Mouse (Mus musculus): ENCODE measurements at regions not wholly inside any gene's neighbourhood (a gene's known extent, or its start where the extent isn't known, plus 50 kb on each side); places are given as distances from the start of the nearest gene placed in this dataset.

- Histone ChIP-seq H3K9ac (replicated peaks; ENCODE audit: low read depth, low read length) (no peak overlapping the region), H3K36me3 (ENCODE audit: control insufficient read depth, insufficient read depth, low read length) (no peaks in the 10 kb centered on the region), H3K4me2 (replicated peaks; ENCODE audit: low read depth, low read length) (no peak overlapping the region), H3K4me1 (ENCODE audit: control insufficient read depth, insufficient read depth, low read length) (no peaks in the 10 kb centered on the region), H3K27ac (ENCODE audit: low read length) (peak overlapping the region; percentile 48; the same call in 1 of the 2 replicates), H3K9me3 (ENCODE audit: control insufficient read depth, low read depth, low read length) (no peaks in the 10 kb centered on the region), H3K27me3 (ENCODE audit: control insufficient read depth, insufficient read depth, low read length) (no peaks in the 10 kb centered on the region), H3K4me3 (ENCODE audit: low read depth, low read length) (no peak overlapping the region)
- 28% methylated on average over 1 of the region's 1 CpGs for WGBS
- ATAC-seq (ENCODE audit: insufficient number of reproducible peaks, insufficient read depth, low FRiP score, low read depth), result peak; percentile 33; the same call in 1 of the 2 replicates
These were observed 586.1 kb upstream of the Impad1 start for GRCm38 (mm10) chr4:5379215-5379614.

DNA sequence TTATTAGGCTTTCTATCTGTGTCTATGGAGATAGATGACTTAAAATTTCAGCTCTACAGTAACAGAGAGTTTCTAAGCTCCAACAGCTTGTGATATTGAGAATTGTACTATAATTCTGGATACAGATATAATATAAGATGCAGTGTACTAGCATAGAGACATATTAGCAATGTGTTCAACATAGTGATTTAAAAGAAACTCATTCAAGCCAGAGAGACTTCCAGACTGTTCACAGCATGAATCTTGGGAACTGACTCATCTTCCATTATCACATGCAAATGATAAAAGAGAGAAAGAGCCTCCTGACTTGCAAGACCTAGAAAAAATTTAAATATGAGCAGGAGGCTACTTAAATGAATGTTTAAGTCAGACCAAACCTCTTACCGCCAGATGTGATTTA, 565.1 kb upstream of the Impad1 start:
- no peak for ATAC-seq (ENCODE audit: insufficient number of reproducible peaks, insufficient read depth, low FRiP score, low read depth)
- no peaks in the 10 kb centered on the region for H3K36me3 ChIP-seq (ENCODE audit: control insufficient read depth, insufficient read depth, low read length)
- H3K27me3 ChIP-seq (ENCODE audit: control insufficient read depth, insufficient read depth, low read length), result no peaks in the 10 kb centered on the region
- no peak overlapping the region for H3K4me2 ChIP-seq (replicated peaks; ENCODE audit: low read depth, low read length)
- H3K4me1 ChIP-seq (ENCODE audit: control insufficient read depth, insufficient read depth, low read length), result no peaks in the 10 kb centered on the region
- H3K27ac ChIP-seq (ENCODE audit: low read length), result no peak overlapping the region
- WGBS, result 94% methylated on average over 1 of the region's 1 CpGs
- H3K9ac ChIP-seq (replicated peaks; ENCODE audit: low read depth, low read length), result no peak overlapping the region
- H3K9me3 ChIP-seq (ENCODE audit: control insufficient read depth, low read depth, low read length), result no peaks in the 10 kb centered on the region
- H3K4me3 ChIP-seq (ENCODE audit: low read depth, low read length), result no peak overlapping the region

DNA sequence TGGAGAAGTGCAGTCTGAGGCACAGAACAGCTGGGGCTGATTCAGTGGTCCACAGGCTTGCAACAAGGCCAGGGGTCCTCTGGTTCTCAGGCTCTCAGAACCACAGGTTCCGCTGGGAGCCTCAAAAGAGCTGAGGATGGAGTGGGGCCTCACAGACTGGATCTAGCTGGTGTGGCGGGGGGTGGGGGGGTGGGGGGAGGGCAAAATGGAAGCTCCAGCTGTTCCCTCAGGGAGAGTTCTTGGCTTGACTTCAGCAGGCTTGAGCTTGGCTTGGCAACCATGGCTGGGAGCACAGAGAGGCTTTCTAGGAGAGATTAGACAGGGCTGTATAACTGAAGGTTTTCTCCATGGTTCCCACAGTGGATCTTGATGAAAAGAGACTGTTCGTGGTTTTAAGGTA, 553.1 kb upstream of the Impad1 start:
- no peak overlapping the region for H3K4me3 ChIP-seq (ENCODE audit: low read depth, low read length)
- no peak for ATAC-seq (ENCODE audit: insufficient number of reproducible peaks, insufficient read depth, low FRiP score, low read depth)

DNA sequence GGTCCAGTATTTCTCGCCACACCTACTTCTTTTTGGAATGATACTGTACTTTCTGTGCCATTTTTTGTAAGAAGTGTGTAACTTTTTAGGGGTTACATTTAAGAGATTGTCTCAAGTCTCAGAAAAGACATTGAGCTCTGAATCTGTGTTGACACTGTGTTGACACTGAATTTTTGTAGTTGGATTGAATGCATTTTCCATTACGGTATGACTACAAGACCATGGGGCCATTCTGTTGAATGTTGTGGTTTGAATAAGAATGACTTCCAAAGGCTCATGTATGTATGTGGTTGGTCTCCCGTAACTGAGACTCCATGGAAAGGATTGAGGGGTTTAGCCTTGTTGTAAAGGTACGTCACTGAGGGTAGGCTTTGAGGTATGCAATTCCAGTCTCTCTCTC, 551.6 kb upstream of the Impad1 start:
- H3K9me3 ChIP-seq (ENCODE audit: control insufficient read depth, low read depth, low read length), result no peaks in the 10 kb centered on the region
- no peak overlapping the region for H3K4me2 ChIP-seq (replicated peaks; ENCODE audit: low read depth, low read length)
- no peak for ATAC-seq (ENCODE audit: insufficient number of reproducible peaks, insufficient read depth, low FRiP score, low read depth)
- H3K4me1 ChIP-seq (ENCODE audit: control insufficient read depth, insufficient read depth, low read length), result no peaks in the 10 kb centered on the region
- WGBS, result 91% methylated on average over 4 of the region's 4 CpGs
- H3K9ac ChIP-seq (replicated peaks; ENCODE audit: low read depth, low read length), result no peak overlapping the region
- no peaks in the 10 kb centered on the region for H3K27me3 ChIP-seq (ENCODE audit: control insufficient read depth, insufficient read depth, low read length)
- no peaks in the 10 kb centered on the region for H3K36me3 ChIP-seq (ENCODE audit: control insufficient read depth, insufficient read depth, low read length)
- no peak overlapping the region for H3K27ac ChIP-seq (ENCODE audit: low read length)
- no peak overlapping the region for H3K4me3 ChIP-seq (ENCODE audit: low read depth, low read length)

More for the DNA sequence above, 553.1 kb upstream of the Impad1 start:
- no peak overlapping the region for H3K4me2 ChIP-seq (replicated peaks; ENCODE audit: low read depth, low read length)
- H3K9ac ChIP-seq (replicated peaks; ENCODE audit: low read depth, low read length), result no peak overlapping the region
- H3K36me3 ChIP-seq (ENCODE audit: control insufficient read depth, insufficient read depth, low read length), result no peaks in the 10 kb centered on the region
- no peaks in the 10 kb centered on the region for H3K4me1 ChIP-seq (ENCODE audit: control insufficient read depth, insufficient read depth, low read length)
- H3K9me3 ChIP-seq (ENCODE audit: control insufficient read depth, low read depth, low read length), result no peaks in the 10 kb centered on the region
- no peak overlapping the region for H3K27ac ChIP-seq (ENCODE audit: low read length)
- no peaks in the 10 kb centered on the region for H3K27me3 ChIP-seq (ENCODE audit: control insufficient read depth, insufficient read depth, low read length)
- 73% methylated on average over 3 of the region's 3 CpGs for WGBS

- H3K9me3 ChIP-seq (ENCODE audit: control insufficient read depth, low read depth, low read length), result no peaks in the 10 kb centered on the region
- H3K27me3 ChIP-seq (ENCODE audit: control insufficient read depth, insufficient read depth, low read length), result no peaks in the 10 kb centered on the region
- no peaks in the 10 kb centered on the region for H3K4me1 ChIP-seq (ENCODE audit: control insufficient read depth, insufficient read depth, low read length)
- WGBS, result 66% methylated on average over 2 of the region's 2 CpGs
- no peak overlapping the region for H3K4me3 ChIP-seq (ENCODE audit: low read depth, low read length)
- H3K27ac ChIP-seq (ENCODE audit: low read length), result no peak overlapping the region
- H3K4me2 ChIP-seq (replicated peaks; ENCODE audit: low read depth, low read length), result no peak overlapping the region
- no peak for ATAC-seq (ENCODE audit: insufficient number of reproducible peaks, insufficient read depth, low FRiP score, low read depth)
- H3K9ac ChIP-seq (replicated peaks; ENCODE audit: low read depth, low read length), result no peak overlapping the region
- no peaks in the 10 kb centered on the region for H3K36me3 ChIP-seq (ENCODE audit: control insufficient read depth, insufficient read depth, low read length)
These were observed 551.2 kb upstream of the Impad1 start for GRCm38 (mm10) chr4:5344311-5344710.

GRCm38 (mm10) chr4:5337158-5337896, 544.2 kb upstream of the Impad1 start:
- H3K27me3 ChIP-seq (ENCODE audit: control insufficient read depth, insufficient read depth, low read length), result no peaks in the 10 kb centered on the region
- H3K36me3 ChIP-seq (ENCODE audit: control insufficient read depth, insufficient read depth, low read length), result no peaks in the 10 kb centered on the region
- ATAC-seq (ENCODE audit: insufficient number of reproducible peaks, insufficient read depth, low FRiP score, low read depth), result peak; percentile 56; the same call in 1 of the 2 replicates
- no peaks in the 10 kb centered on the region for H3K4me1 ChIP-seq (ENCODE audit: control insufficient read depth, insufficient read depth, low read length)
- H3K4me2 ChIP-seq (replicated peaks; ENCODE audit: low read depth, low read length), result no peak overlapping the region
- no peaks in the 10 kb centered on the region for H3K9me3 ChIP-seq (ENCODE audit: control insufficient read depth, low read depth, low read length)
- H3K27ac ChIP-seq (ENCODE audit: low read length), result peak overlapping the region; percentile 45; the same call in 1 of the 2 replicates
- H3K9ac ChIP-seq (replicated peaks; ENCODE audit: low read depth, low read length), result no peak overlapping the region
- no peak overlapping the region for H3K4me3 ChIP-seq (ENCODE audit: low read depth, low read length)
- 67% methylated on average over 4 of the region's 4 CpGs for WGBS

DNA sequence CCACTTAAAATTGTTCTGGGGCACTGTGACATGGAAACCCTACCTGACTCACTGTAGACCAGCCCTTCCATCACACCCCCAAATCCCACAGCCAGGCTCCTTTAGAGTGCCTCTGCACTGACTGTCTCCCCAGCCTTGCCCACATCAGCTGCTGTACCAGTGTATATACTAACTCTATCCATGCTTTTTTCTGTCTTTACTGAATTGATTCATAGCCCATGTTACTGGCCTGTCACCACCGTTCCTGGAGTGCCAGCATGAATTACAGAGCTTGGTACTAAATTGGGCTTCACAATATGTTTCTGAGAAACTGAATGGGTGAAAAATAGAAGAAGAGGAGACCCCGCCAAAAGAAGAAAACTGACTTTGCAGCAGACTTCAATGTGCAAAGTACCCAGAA, 541.9 kb upstream of the Impad1 start:
- H3K9ac ChIP-seq (replicated peaks; ENCODE audit: low read depth, low read length), result no peak overlapping the region
- H3K36me3 ChIP-seq (ENCODE audit: control insufficient read depth, insufficient read depth, low read length), result no peaks in the 10 kb centered on the region
- H3K27ac ChIP-seq (ENCODE audit: low read length), result no peak overlapping the region
- 90% methylated on average over 2 of the region's 2 CpGs for WGBS
- no peaks in the 10 kb centered on the region for H3K9me3 ChIP-seq (ENCODE audit: control insufficient read depth, low read depth, low read length)
- H3K27me3 ChIP-seq (ENCODE audit: control insufficient read depth, insufficient read depth, low read length), result no peaks in the 10 kb centered on the region
- H3K4me3 ChIP-seq (ENCODE audit: low read depth, low read length), result no peak overlapping the region
- no peak for ATAC-seq (ENCODE audit: insufficient number of reproducible peaks, insufficient read depth, low FRiP score, low read depth)
- H3K4me2 ChIP-seq (replicated peaks; ENCODE audit: low read depth, low read length), result no peak overlapping the region
- no peaks in the 10 kb centered on the region for H3K4me1 ChIP-seq (ENCODE audit: control insufficient read depth, insufficient read depth, low read length)

DNA sequence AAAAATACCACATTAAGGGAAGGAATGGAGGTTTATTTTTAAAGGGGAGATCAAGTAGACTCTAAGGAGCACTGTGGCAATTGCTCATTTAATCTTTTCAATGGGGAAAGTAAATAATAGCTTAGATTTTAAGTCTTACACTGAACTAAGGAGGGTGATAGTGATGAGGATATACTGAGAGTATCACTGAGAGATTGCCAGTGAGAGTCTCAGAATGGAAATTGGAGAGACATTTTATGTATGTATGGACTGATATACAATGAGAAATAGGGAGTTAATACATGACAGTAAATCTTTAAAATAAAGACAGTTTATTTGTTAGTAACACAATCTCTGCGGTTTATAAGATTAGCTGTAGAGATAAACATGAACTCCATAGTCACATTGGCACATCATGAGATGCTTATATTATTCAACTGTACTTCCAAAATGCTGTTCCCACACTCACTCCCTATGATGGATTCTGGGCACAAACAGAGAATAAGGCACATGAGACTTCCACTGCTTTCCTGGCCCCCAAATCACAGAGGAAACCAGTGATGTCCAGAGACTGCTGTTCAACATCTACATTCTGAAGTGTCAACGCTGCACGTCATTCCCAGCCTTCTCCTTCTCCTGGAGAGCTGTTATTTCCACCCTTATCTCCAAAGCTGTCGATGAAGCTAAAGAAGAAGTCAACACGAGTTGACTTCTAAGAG, 535.5 kb upstream of the Impad1 start:
- no peaks in the 10 kb centered on the region for H3K27me3 ChIP-seq (ENCODE audit: control insufficient read depth, insufficient read depth, low read length)
- ATAC-seq (ENCODE audit: insufficient number of reproducible peaks, insufficient read depth, low FRiP score, low read depth), result peak; percentile 33; the same call in 1 of the 2 replicates
- no peak overlapping the region for H3K4me3 ChIP-seq (ENCODE audit: low read depth, low read length)
- no peak overlapping the region for H3K9ac ChIP-seq (replicated peaks; ENCODE audit: low read depth, low read length)
- peaks cover 3% of the 10 kb centered on the region; the same call in 1 of the 2 replicates for H3K4me1 ChIP-seq (ENCODE audit: control insufficient read depth, insufficient read depth, low read length)
- H3K27ac ChIP-seq (ENCODE audit: low read length), result no peak overlapping the region
- 29% methylated on average over 5 of the region's 5 CpGs for WGBS
- H3K4me2 ChIP-seq (replicated peaks; ENCODE audit: low read depth, low read length), result no peak overlapping the region
- H3K9me3 ChIP-seq (ENCODE audit: control insufficient read depth, low read depth, low read length), result no peaks in the 10 kb centered on the region
- no peaks in the 10 kb centered on the region for H3K36me3 ChIP-seq (ENCODE audit: control insufficient read depth, insufficient read depth, low read length)

Measured in stomach, embryonic 14.5 days (tissue).